Mouse (Mus musculus): Measurements from ENCODE around the gene Wdr44. TPM values are rescaled to one million over a fixed set of nuclear protein-coding genes. Genes with fewer than 3 reads are reported as not detected.

Gene Wdr44
- polyA plus RNA-seq, 1 experiment, result 2.0 TPM

- H3K27me3 ChIP-seq (ENCODE audit: control insufficient read depth, insufficient read depth, insufficient read length), result no peaks in the 10 kb centered on the region
- no peak overlapping the region for H3K4me3 ChIP-seq (ENCODE audit: insufficient read depth, poor library complexity, severe bottlenecking)
- no peaks in the 10 kb centered on the region for H3K36me3 ChIP-seq (ENCODE audit: control insufficient read depth, insufficient read depth)
- no peaks in the 10 kb centered on the region for H3K79me3 ChIP-seq (ENCODE audit: low read depth)
- H3K79me2 ChIP-seq (ENCODE audit: control insufficient read depth, insufficient read depth), result no peaks in the 10 kb centered on the region
- TF ChIP-seq MYOD1 (IDR thresholded peaks at IDR 0.05; ENCODE audit: control insufficient read depth, insufficient read length, low read depth) (no peak), MAX (IDR thresholded peaks at IDR 0.05) (no peak), CTCF (IDR thresholded peaks at IDR 0.05; ENCODE audit: control insufficient read depth, insufficient read depth, insufficient read length) (no peak), MYOG (IDR thresholded peaks at IDR 0.05; ENCODE audit: control insufficient read depth, extremely low read depth, insufficient read length) (no peak), CEBPB (IDR thresholded peaks at IDR 0.05; ENCODE audit: low read depth) (no peak), FOSL1 (IDR thresholded peaks at IDR 0.05; ENCODE audit: insufficient read depth, low read length, poor library complexity, severe bottlenecking) (no peak), USF1 (IDR thresholded peaks at IDR 0.05; ENCODE audit: low read depth) (no peak)
- no peak overlapping the region for H3ac ChIP-seq (ENCODE audit: control insufficient read depth, insufficient read length, low read depth)
These were observed 148.1 kb downstream of the Wdr44 start for GRCm38 (mm10) chrX:23840921-23841320.

Other genes with a start within 250 kb of the Wdr44 start
- gene Gm4907, start 189.5 kb downstream of the Wdr44 start, polyA plus RNA-seq (2012; fragmentation: generic; extraction: Trizol), result 0.04 TPM

Data from C2C12 (cell line).